ENCODE assay signal across 11 mouse cellular contexts in genomic region chrX:12240505-12241011, GRCm38 (mm10).
A peak's percentile ranks its signal among the peaks of the same experiment; 100 is the strongest.
DNase-seq lines count a peak whose midpoint lies in the region; TF ChIP-seq lines count a peak whose summit lies in the region.
"Had no signal": no experiment of that assay in that cellular context is flagged by ENCODE, and none has a peak within 500 bp of the region (broad histone marks: within the 10 kb centered on the region; RNA-seq: fewer than 3 reads in every experiment).

No protein-coding gene starts in this region.

- no peak overlapping the region for H3K4me3 ChIP-seq in layer of hippocampus, adult 2 months
- H3K4me3 ChIP-seq: heart, embryonic 13.5 days; liver, embryonic 15.5 days had no signal

- peak; percentile 91 for DNase-seq in heart, adult 11 months
- DNase-seq in heart, postnatal 25 days (ENCODE audit: low spot score), result no peak
- peak; percentile 35 for DNase-seq in right cerebral cortex, postnatal 4 days
- no peak for DNase-seq in right cerebral cortex, adult 2 months (ENCODE audit: low spot score in 2 of 2)
- peak; percentile 18 to 35 for DNase-seq in kidney, adult 8-10 months
- DNase-seq in lung, postnatal 4 days, result peak; percentile 75 to 86
- DNase-seq in spleen, adult 18-20 months, result no peak
- DNase-seq in layer of hippocampus, adult 2 months (ENCODE audit: low spot score in 2 of 2), result no peak
- DNase-seq: cerebellum, adult 9-11 months had no signal

- no peak for TF ChIP-seq CTCF in layer of hippocampus, adult 2 months (conservative IDR thresholded peaks at IDR 0.05)

- no peak overlapping the region for H3K27ac ChIP-seq in layer of hippocampus, adult 2 months
- H3K27ac ChIP-seq: heart, embryonic 13.5 days; liver, embryonic 15.5 days had no signal

- intact Hi-C loops in heart, postnatal 25 days (cut with DNase I), result no loop called here

Comparison
In these comparisons a context has a peak if more than half of its experiments do, and no peak if none do; other contexts are left out.
1. DNase-seq: peak in heart, adult 11 months (single experiment), right cerebral cortex, postnatal 4 days (single experiment), kidney, adult 8-10 months (2 of 2) and lung, postnatal 4 days (2 of 2); none in heart, postnatal 25 days (single experiment), right cerebral cortex, adult 2 months (0 of 2), spleen, adult 18-20 months (0 of 2) and layer of hippocampus, adult 2 months (0 of 2).